Mouse (Mus musculus) ovary, adult 2 months (tissue): Measurements from ENCODE around the gene Gm20425. TPM values are rescaled to one million over a fixed set of nuclear protein-coding genes. Genes with fewer than 3 reads are reported as not detected.

Experiments used
- polyA plus RNA-seq: library from polyadenylated mRNA; depleted of rRNA; stranded (reverse); fragments of >200 nt; gene quantifications from 2 replicates; pipeline ENCODE4 v1.2.3, GENCODE M21; 2012; rRNA removed

Gene Gm20425
- 12.3 TPM in 1 of 2 replicates, not detected in the other for polyA plus RNA-seq

DNA sequence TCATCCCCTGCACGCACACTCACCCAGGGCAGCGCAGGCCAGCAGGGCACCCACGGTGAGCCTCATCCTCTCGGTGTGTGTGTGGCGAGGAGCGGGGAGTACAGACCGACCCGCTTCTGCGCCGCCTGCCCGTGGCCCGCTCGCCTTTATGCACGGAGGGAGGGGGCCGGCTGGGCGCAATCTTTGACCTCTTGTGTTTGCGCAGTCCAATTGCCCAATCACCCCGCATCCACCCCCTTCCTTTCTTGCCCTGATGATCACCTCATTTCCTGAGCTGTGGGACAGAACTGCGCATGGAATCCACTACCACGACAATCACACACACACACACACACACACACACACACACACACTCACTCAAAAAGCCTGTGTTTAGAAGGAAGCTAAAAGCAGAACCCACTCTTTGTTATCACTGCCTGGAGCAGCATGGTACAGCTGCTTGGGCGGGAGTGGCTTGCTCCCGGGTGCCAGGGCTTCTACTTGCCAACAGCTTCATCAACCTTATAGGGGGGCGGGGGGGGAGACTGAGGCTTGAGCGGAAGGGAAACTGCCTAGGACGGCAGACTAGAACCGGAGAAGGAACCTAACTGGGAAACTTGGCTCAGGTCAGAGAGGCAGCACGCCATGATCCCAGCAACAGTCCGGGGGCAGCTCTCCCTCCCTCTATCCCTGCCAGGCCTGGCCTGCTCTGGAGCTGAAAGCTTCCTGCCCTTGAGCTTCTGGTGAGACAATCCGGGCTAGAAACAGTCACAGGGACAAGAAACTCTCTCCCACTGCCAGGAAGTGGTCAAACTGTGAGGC lies at the start of gene Gm20425, which contains the start of gene Trf:
Gene Gm20425 (minus strand): TSS at position 157 of the 801 bp plus-strand sequence.
Gene Trf (minus strand): TSS at position 294 of the 801 bp plus-strand sequence.

DNA sequence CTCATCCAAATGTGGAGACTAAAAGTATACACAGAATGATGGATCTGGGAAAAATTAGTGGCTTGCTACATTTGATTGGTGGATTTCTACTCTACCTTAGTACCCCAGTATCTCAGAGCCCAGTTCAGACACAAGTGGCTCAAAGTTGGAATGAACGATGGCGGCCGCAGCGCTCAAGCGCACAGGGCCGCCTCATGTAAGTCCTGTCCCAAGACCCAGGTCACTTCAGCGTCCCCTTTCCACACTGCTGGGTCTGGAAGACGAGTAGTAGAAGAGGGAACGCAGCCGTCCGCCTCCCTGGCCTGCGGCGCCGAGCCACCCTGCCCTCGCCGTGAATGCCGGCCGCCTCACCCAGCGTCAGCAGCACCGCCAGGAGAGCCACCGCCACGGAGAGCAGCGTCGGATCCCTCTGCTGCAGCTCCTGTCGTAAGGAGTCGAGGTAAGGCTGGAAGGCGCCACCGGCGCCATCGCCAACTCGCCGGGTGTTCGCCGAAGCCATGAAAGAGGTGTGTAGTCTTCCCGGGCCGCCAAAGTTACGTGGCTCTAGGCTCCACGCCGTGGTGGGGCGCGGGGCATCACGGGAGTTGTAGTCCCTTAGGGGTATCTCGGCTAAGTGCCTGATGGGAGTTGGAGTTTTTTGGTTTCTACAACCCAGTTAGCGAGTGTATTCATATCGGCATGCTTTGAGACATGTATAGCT lies 28.4 kb downstream of the Gm20425 start, which contains the start of gene Srprb:
Gene Srprb (minus strand): TSS at position 577 of the 700 bp plus-strand sequence.

Other genes with a start within 250 kb of the Gm20425 start
- gene Slco2a1, start 241.6 kb downstream of the Gm20425 start, polyA plus RNA-seq: 68.3 and 69.6 TPM in 2 replicates
- gene Rab6b, start 118.5 kb downstream of the Gm20425 start, polyA plus RNA-seq: 14.2 and 17.6 TPM in 2 replicates
- 56.3 and 76.9 TPM in 2 replicates for gene Srprb, start 28.2 kb downstream of the Gm20425 start, polyA plus RNA-seq
- gene Trf, start 137 bp upstream of the Gm20425 start, polyA plus RNA-seq: 332 and 630 TPM in 2 replicates
- gene 1300017J02Rik, start 74.8 kb upstream of the Gm20425 start, polyA plus RNA-seq: 0.67 and 0.77 TPM in 2 replicates
- 14.5 and 15.2 TPM in 2 replicates for gene Topbp1, start 74.9 kb upstream of the Gm20425 start, polyA plus RNA-seq
- 74.7 and 145 TPM in 2 replicates for gene Cdv3, start 135.5 kb upstream of the Gm20425 start, polyA plus RNA-seq